Mouse (Mus musculus) bone marrow macrophage, adult 2 months (primary cell): ENCODE results near the gene Umodl1.

ENCODE experiments used
- CTCF ChIP-seq: IDR thresholded peaks from 2 replicates; pipeline ENCODE4 v1.5.1; 2012; ENCODE audit warnings: low read depth, mild to moderate bottlenecking, low read length, moderate library complexity
- POLR2A ChIP-seq: IDR thresholded peaks from 2 replicates; pipeline ENCODE4 v1.6.1; 2012; ENCODE audit warnings: mild to moderate bottlenecking, low read depth, low read length, borderline replicate concordance

- TF ChIP-seq CTCF: no peak
- TF ChIP-seq POLR2A: no peak
These were observed 82.9 kb downstream of the Umodl1 start for GRCm38 (mm10) chr17:31037331-31037730.
